Mouse (Mus musculus) brain, adult 2 months (tissue): Measurements from ENCODE around the gene Ndufaf7.
A peak's percentile ranks its signal among the peaks of the same experiment; 100 is the strongest.

Experiments used
- DNase-seq: peaks from one replicate; pipeline ENCODE4 v3.0.0; 2011; ENCODE audit warnings: low read depth, low spot score

The Ndufaf7 gene

GRCm38 (mm10) chr17:78936466-78937228 lies at the start of gene Ndufaf7, which contains the start of gene Cebpz:
Gene Ndufaf7 (plus strand): TSS chr17:78937136.
Gene Cebpz (minus strand): TSS chr17:78937066.
- peak; percentile 99 for DNase-seq

GRCm38 (mm10) chr17:78888554-78888953 lies 48.4 kb upstream of the Ndufaf7 start:
- DNase-seq = no peak

DNA sequence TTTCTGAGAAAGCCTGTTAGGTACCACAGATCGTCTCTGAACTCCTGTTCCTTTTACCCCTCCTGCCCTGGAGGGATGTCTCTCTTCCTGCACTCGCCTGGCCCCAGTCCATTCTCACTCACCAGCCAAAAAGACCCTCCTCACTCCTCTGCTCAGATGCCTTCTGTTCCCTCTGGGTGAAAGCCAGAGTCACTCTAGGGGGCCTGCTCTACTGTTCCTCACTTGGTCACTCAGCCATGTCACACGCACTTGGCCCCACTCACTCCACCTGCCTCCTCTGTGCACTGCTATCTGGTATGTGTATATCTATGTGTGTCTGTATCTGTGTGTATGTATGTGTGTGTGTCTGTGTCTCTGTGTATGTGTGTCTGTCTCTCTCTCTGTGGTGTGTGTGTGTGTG lies 47.8 kb upstream of the Ndufaf7 start:
- DNase-seq = peak; percentile 27

DNA sequence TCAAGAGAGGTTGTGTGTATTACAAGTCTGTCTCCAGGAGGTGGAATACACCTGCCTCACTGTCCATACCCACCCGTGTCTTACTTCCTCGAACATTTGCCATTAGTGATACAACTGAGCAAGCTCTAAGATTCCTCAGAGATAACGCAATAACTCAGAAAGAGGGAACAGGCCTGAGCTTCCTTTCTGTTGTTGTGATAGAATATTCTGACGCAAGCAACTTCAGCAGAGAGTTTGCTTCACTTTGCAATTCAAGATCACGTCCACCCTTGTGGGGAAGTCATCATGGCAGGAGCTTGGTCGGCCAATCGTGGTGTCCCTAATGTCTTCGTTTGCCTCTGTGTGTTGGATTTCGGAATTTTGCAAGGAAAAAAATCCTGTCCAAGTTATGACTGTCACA lies 45.9 kb upstream of the Ndufaf7 start:
- no peak for DNase-seq

DNA sequence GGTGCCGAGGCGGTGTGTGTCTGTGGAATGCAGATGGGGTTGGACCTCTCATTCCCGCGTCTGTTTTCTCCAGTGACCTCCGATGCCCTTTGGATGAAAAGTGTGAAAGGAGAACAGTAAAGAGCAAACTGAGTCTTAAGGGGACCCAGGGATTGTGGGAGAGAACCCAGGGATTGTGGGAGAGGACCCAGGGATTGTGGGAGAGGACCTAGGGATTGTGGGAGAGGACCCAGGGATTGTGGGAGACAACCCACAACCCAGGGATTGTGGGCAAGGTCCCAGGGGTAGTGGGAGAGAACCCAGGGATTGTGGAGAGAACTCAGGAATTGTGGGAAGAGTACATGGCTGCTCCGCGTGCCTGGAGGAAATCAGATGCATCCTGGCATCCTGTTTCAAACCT lies 41.9 kb upstream of the Ndufaf7 start:
- no peak for DNase-seq

GRCm38 (mm10) chr17:78895394-78895793 lies 41.5 kb upstream of the Ndufaf7 start:
- peak; percentile 87 for DNase-seq

- no peak for DNase-seq
Observed at GRCm38 (mm10) chr17:78903158-78903557, 33.8 kb upstream of the Ndufaf7 start.

GRCm38 (mm10) chr17:78906892-78907291 lies 30.0 kb upstream of the Ndufaf7 start, which contains the start of gene Sult6b1:
Gene Sult6b1 (minus strand): TSS chr17:78906992.
- DNase-seq = no peak

DNA sequence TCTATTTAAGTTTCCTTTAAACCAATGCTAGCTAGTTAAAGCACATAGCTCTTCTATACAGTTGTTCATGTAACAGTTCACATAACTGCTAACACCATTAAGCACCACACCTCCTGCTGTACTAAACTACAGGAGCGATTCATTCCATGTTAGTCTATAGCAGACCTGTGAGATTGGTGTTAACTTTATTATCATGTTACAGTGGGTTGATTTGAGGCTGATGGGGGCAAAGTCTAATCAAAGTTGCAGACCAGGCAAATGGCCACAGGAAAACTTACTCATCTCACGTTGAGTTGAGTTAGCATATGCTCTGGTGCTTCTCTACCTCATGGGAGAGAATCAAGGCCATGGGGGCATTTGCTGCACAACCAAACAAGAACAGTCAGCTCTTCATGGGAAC lies 27.6 kb upstream of the Ndufaf7 start:
- DNase-seq = no peak

GRCm38 (mm10) chr17:78912861-78913281 lies 24.1 kb upstream of the Ndufaf7 start:
- DNase-seq = peak; percentile 69

DNA sequence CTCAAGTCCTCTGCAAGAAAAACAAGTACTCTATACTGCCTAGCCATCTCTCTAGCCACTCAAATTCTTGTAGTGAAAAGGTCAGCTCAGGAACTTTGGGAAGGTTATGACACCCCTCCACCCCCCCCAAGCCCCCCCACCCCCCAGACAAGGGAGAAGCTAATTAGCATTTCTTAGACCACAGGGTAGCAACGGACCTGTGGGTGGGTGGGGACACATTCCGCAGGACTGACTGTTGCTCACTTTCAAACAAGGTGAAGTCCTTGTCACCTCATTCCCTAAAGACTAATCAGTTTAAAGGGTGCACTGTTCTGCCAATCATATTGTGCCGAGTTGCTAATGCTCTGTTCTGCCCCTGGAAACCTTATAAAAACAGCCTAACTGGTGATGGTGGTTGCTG lies 23.0 kb upstream of the Ndufaf7 start:
- DNase-seq = no peak

DNA sequence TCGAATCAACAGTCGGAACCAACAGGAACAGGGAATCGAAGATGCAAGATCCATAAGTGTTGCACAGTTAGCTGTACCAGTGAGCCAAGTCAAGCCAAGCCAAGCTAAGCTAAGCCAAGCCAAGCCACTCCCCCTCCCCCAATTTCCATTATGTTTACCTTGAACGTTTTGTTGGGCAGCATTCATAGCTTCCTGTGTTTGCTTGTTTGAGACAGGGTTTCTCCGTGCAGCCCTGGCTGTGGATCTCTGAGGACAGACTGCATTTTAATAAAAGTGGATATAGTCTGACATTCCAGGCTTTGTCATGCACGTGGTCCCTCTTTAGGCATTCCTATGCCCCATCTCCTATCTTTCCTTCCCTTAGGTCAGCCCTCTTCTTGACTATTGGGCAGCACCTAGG lies 21.2 kb upstream of the Ndufaf7 start:
- peak; percentile 7 for DNase-seq

DNA sequence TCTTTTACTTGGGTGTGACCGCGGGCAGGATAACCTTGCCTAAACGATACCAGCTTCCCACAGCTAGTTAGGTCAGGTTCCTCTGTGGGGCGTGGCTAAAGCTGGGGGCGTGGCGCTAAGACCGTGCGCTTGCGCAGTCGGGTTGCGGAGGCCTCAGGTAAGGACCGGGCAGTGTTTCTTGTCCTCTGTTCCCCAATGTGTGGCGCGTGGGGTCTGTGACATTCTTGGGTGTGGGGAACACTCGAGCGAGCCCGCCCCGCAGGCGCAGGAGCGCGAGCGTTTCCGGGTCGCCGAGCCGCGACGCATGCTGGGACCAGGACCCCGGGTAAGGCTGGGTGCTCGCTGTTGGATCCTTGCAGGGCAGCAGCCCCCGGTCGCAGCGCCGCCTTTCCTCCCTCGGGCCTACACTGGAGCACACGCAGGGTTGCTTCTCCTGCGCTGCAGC lies 20.5 kb upstream of the Ndufaf7 start, which contains the start of gene Cebpzos:
TSS of gene Cebpzos (plus strand) at position 132 of the 445 bp plus-strand sequence.
- DNase-seq = peak; percentile 96

DNA sequence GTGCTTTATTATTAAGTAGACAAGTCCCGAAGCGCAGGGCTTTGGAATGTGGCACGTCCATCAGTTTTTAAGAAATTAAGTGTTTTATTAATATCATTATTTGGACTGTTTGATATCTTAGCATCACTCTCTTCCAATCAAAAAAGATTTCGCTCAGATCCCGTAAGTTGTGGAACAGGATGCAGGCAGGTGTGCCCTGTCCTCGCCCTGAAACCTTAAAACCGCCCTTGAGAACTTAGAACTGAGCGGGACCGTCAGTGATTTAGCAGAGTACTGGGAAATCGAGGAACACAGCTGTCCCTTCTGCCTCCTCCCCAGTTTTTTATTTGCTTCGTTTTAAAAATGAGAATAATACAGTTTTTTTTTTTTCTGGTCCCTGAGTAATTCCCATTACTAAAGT lies 20.0 kb upstream of the Ndufaf7 start:
- DNase-seq = peak; percentile 23

GRCm38 (mm10) chr17:78917696-78918095 lies 19.2 kb upstream of the Ndufaf7 start:
- peak; percentile 66 for DNase-seq

GRCm38 (mm10) chr17:78935857-78936256 lies 1.1 kb upstream of the Ndufaf7 start:
- no peak for DNase-seq

- no peak for DNase-seq
Observed at GRCm38 (mm10) chr17:78937229-78937853, 405 bp downstream of the Ndufaf7 start.

DNA sequence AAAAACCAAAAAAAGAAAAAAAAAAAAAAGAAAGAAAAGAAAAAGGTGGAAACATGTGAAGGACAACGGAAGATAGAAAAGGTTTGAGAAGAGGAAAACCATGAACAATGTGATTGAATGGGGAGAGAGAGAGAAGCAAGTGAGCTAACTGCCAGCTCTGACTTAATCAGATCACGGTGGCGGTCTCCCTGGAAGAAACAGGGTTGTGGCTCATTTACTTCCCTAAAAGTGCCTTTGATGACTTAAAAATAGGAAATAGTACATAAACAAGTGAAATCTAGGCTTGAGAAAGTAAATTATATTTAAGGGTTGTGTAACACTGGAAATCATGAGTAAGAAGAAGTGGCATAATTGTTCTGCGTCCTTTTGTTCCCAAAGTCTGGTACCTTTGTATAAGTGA lies 2.0 kb downstream of the Ndufaf7 start:
- no peak for DNase-seq

GRCm38 (mm10) chr17:78942579-78942978 lies 5.6 kb downstream of the Ndufaf7 start:
- no peak for DNase-seq

- no peak for DNase-seq
Observed at GRCm38 (mm10) chr17:78951225-78951624, 14.3 kb downstream of the Ndufaf7 start.

GRCm38 (mm10) chr17:78952070-78952469 lies 15.1 kb downstream of the Ndufaf7 start:
- DNase-seq = no peak

- no peak for DNase-seq
Observed at GRCm38 (mm10) chr17:78953240-78953639, 16.3 kb downstream of the Ndufaf7 start.

DNA sequence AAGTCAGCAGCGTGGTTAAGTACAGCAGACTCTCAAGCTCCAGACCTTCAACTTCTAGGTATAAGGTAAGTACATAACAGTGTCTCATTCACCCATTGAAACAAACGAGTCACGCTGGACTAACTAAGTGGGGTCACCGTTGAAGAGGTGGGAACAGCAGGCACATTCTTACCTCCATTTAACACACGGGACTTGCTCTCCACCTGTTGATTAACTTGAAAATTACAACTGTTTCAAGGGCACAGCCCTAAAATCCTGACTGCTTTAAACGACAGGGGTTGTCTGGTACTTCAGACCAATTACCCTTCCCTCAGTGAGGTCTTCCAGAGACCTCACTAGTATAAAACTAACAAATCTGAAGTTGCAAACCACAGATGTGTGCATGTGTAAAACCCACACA lies 22.5 kb downstream of the Ndufaf7 start:
- no peak for DNase-seq
